Mouse (Mus musculus): ENCODE results near the gene A530064D06Rik. TPM values are rescaled to one million over a fixed set of nuclear protein-coding genes. Genes with fewer than 3 reads are reported as not detected.
"Not testable (repeated sequence)": the region's sequence is repeated elsewhere in the genome, so short reads cannot be mapped to it uniquely, and the experiment has no call there.

A530064D06Rik gene
- polyA plus RNA-seq (2016; fragmentation: Nextera tagmentation; extraction: Ambion mirVana) = not detected in 2 replicates

DNA sequence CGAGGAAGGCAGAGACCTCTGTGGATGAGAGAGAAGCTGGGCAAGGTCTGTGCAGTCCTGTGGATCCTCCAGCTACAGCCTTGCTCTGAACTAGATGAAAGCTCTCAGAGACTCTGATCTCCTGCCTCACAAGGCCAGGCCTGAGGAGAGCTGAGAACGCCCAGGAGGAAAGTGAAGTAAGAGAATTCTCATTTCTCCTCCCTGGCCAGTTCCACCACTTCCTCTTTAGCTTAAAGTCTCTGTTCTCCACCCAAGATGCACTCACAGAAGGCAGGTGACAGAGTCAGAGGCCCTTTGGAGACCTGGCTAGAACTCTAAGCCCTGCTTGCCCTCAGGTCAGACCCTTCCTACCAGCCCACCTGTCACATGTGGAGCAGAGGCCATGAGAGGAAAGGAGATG is at the start of gene A530064D06Rik:
A530064D06Rik (minus strand) TSS at position 173 of the 400 bp plus-strand sequence.
- not testable (repeated sequence) for H3K27ac ChIP-seq; H3K4me3 ChIP-seq; H3K27me3 ChIP-seq (ENCODE audit: insufficient read depth, poor library complexity, severe bottlenecking); DNase-seq (ENCODE audit: low spot score); H3K4me1 ChIP-seq; H3K36me3 ChIP-seq; H3K9me3 ChIP-seq
- WGBS = 69% methylated on average over 2 of the region's 2 CpGs

DNA sequence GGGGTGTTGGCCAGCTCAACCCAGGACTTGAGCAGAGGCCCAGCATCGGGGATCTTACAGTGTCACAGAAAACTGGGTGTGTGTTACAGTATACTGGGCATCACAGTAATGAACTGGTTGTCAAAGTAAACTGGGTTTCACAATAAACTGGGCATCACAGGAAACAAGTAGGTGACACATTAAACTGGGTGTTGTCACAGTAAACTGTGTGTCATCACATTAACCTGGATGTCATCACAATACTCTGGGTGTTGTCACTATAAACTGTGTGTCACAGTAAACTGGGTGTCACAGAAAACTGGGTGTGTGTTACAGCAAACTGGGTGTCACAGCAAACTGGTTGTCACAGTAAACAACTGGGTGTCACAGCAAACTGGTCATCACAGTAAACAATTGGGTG is 48.4 kb upstream of the A530064D06Rik start:
- no peak for DNase-seq (ENCODE audit: low spot score)
- 82% methylated on average over 1 of the region's 1 CpGs for WGBS
- no peak overlapping the region for H3K4me3 ChIP-seq
- H3K27ac ChIP-seq = no peak overlapping the region
- H3K4me1 ChIP-seq = no peaks in the 10 kb centered on the region
- no peaks in the 10 kb centered on the region for H3K9me3 ChIP-seq
- H3K27me3 ChIP-seq (ENCODE audit: insufficient read depth, poor library complexity, severe bottlenecking) = no peaks in the 10 kb centered on the region
- no peaks in the 10 kb centered on the region for H3K36me3 ChIP-seq

DNA sequence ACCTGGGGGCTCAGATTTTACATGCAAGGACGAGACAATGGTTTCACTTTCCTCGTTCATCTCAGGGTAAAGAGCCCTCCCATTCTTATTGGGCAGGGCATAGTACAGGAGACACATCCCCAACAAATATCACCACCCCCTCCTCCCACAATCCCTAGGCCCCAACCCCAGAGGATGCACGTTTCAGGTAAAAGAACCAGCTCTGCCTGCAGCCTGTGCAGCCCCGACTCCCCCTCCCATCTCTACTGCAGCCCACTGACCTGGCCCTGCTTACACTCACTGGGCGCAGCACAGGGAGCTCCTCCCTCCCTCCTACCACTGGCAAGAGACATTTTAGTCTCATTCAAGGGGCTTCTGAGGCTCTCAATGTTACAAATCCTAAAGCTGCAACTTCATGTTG is 46.4 kb upstream of the A530064D06Rik start:
- Histone ChIP-seq H3K27ac (no peak overlapping the region), H3K27me3 (ENCODE audit: insufficient read depth, poor library complexity, severe bottlenecking) (no peaks in the 10 kb centered on the region), H3K36me3 (no peaks in the 10 kb centered on the region), H3K4me1 (no peaks in the 10 kb centered on the region), H3K4me3 (no peak overlapping the region), H3K9me3 (no peaks in the 10 kb centered on the region)
- no peak for DNase-seq (ENCODE audit: low spot score)
- 71% methylated on average over 5 of the region's 5 CpGs for WGBS

DNA sequence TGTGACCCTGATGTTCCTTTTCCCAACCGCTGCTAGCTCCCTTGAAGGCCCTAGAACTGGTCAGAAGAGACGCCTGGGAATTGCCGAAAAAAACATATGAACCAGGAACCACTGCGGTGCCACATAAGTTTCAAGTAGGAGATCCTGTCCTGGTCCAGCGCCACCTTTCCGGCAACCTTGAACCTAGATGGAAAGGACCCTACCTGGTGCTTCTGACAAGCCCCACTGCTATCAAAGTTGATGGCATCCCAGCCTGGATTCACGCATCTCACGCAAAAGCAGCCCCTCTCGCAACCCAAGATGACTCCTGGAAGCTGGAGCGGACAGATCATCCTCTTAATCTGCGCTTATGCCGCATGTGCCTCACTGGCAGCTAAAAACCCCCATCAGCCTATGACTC is 45.5 kb upstream of the A530064D06Rik start:
- no peaks in the 10 kb centered on the region for H3K27me3 ChIP-seq (ENCODE audit: insufficient read depth, poor library complexity, severe bottlenecking)
- no peaks in the 10 kb centered on the region for H3K36me3 ChIP-seq
- H3K9me3 ChIP-seq = no peaks in the 10 kb centered on the region
- no peak for DNase-seq (ENCODE audit: low spot score)
- H3K27ac ChIP-seq = no peak overlapping the region
- 91% methylated on average over 12 of the region's 12 CpGs for WGBS
- H3K4me3 ChIP-seq = no peak overlapping the region
- no peaks in the 10 kb centered on the region for H3K4me1 ChIP-seq

DNA sequence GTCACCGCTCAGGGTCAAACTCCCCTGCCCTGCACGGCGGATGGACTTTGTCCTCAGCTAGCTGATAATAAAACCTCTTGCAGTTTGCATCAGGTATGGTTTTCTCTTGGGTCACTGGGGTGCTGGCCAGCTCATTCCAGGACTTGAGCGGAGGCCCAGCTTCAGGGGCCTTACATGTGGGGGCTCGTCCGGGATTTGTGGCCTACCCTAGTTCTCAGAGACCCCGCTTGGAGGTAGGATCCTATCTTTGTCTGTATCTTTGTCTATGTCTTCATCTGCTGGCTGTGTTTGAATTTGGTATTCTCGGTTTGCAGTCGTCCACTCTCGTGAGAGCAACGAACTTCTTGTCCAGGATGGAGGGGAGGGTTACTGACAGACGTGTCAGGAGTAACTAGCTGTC is 36.0 kb upstream of the A530064D06Rik start:
- 89% methylated on average over 12 of the region's 12 CpGs for WGBS
- no peaks in the 10 kb centered on the region for H3K36me3 ChIP-seq

DNA sequence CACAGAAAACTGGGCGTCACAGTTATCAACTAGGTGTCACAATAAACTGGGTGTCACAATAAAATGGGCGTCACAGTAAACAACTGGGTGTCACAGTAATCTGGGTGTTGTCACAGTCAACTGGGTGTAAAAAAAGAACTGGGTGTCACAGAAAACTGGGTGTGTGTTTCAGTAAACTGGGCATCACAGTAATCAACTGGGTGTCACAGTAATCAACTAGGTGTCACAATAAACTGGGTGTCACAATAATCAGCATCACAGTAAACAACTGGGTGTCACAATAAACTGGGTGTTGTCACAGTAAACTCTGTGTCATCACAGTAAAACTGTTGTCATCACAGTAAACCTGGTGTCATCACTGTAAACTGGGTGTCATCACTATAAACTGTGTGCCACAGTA is 25.3 kb upstream of the A530064D06Rik start:
- no peaks in the 10 kb centered on the region for H3K36me3 ChIP-seq
- H3K27me3 ChIP-seq (ENCODE audit: insufficient read depth, poor library complexity, severe bottlenecking) = no peaks in the 10 kb centered on the region
- no peak overlapping the region for H3K27ac ChIP-seq
- no peak overlapping the region for H3K4me3 ChIP-seq
- 55% methylated on average over 2 of the region's 2 CpGs for WGBS
- DNase-seq (ENCODE audit: low spot score) = no peak
- H3K4me1 ChIP-seq = no peaks in the 10 kb centered on the region
- no peaks in the 10 kb centered on the region for H3K9me3 ChIP-seq

More for the DNA sequence above, 36.0 kb upstream of the A530064D06Rik start:
- Histone ChIP-seq H3K27ac (no peak overlapping the region), H3K9me3 (peaks cover 16% of the 10 kb centered on the region), H3K4me3 (no peak overlapping the region), H3K4me1 (no peaks in the 10 kb centered on the region), H3K27me3 (ENCODE audit: insufficient read depth, poor library complexity, severe bottlenecking) (no peaks in the 10 kb centered on the region)
- no peak for DNase-seq (ENCODE audit: low spot score)

DNA sequence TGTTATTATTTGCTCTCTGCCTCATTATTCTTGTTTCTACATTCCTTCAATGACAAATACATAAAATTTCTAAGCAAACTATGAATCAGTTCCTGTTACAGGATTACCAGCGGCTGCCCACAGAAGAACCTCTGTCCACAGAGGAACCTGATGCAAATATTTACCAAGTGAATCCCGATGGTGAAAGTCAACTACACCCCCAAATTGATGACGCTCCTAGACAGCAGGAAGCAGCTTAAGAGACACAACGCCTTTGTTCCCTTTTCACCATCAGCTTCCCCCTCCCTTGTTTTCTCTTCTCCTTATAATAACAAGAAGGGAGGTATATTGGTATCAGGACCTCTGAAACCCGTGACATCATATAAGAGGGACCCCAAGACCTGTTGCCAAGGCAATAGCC is 18.2 kb upstream of the A530064D06Rik start:
- no peaks in the 10 kb centered on the region for H3K27me3 ChIP-seq (ENCODE audit: insufficient read depth, poor library complexity, severe bottlenecking)
- no peaks in the 10 kb centered on the region for H3K4me1 ChIP-seq
- H3K4me3 ChIP-seq = no peak overlapping the region
- H3K9me3 ChIP-seq = no peaks in the 10 kb centered on the region
- 72% methylated on average over 5 of the region's 5 CpGs for WGBS
- no peaks in the 10 kb centered on the region for H3K36me3 ChIP-seq
- no peak for DNase-seq (ENCODE audit: low spot score)
- H3K27ac ChIP-seq = no peak overlapping the region

DNA sequence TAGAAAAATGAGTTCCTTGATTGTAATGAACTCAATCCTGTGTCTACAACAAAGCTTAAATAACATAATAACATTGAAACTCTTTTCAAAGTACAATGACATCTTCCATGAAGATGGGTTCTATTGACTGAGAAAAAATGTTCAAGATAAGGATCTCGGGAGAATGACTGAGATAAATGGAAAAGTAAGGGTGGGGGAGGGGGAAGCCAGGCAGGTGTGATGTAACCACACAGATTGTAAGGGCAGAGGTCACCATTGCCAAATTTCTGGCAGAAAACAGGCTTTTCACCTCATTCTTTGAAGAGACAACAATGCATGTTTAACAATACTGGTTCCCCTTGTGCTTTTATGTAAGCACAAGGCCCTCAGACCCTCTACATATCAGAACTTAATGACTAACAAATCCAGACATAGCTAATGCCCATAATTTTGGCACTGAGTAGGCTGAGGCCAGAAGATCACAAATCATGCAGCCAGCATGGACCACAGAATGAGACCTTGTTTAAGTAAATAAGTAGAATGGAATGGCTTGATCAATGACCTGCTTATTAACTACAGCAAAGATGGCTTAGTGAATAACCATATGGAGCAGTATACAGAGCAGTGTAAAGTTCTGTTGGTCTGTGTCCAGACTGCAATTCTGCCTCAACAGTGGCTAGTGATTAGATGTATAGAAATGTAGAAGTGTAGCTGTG is 9.5 kb downstream of the A530064D06Rik start:
- Histone ChIP-seq H3K9me3 (no peaks in the 10 kb centered on the region), H3K27ac (no peak overlapping the region), H3K36me3 (no peaks in the 10 kb centered on the region), H3K4me1 (no peaks in the 10 kb centered on the region), H3K4me3 (no peak overlapping the region), H3K27me3 (ENCODE audit: insufficient read depth, poor library complexity, severe bottlenecking) (no peaks in the 10 kb centered on the region)
- DNase-seq (ENCODE audit: low spot score) = no peak
- 36% methylated on average over 1 of the region's 1 CpGs for WGBS

DNA sequence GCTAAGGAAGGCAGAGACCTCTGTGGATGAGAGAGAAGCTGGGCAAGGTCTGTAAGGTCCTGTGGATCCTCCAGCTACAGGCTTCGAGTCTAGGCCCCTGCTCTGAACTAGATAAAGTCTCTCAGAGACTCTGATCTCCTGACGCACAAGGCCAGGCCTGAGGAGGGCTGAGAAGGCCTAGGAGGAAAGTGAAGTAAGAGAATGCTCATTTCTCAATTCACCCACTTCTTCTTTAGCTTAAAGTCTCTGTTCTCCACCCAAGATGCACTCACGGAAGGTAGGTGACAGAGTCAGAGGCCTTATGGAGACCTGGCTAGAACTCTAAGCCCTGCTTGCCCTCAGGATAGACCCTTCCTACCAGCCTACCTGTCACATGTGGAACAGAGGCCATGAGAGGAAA is 21.0 kb downstream of the A530064D06Rik start, which contains the start of gene 9830107B12Rik:
9830107B12Rik (minus strand) TSS at position 149 of the 400 bp plus-strand sequence.
- Histone ChIP-seq H3K27ac (no peak within 1 kb of the TSS), H3K4me3 (no peak within 1 kb of the TSS), H3K36me3 (no peaks in the 10 kb centered on the region), H3K4me1 (no peaks in the 10 kb centered on the region), H3K9me3 (0 out of 2 replicates have a peak, but pooled peaks cover 6% of the 10 kb centered on the region), H3K27me3 (ENCODE audit: insufficient read depth, poor library complexity, severe bottlenecking) (peaks cover 6% of the 10 kb centered on the region; the same call in 1 of the 2 replicates)
- no peak for DNase-seq (ENCODE audit: low spot score)
- 69% methylated on average over 3 of the region's 3 CpGs for WGBS

DNA sequence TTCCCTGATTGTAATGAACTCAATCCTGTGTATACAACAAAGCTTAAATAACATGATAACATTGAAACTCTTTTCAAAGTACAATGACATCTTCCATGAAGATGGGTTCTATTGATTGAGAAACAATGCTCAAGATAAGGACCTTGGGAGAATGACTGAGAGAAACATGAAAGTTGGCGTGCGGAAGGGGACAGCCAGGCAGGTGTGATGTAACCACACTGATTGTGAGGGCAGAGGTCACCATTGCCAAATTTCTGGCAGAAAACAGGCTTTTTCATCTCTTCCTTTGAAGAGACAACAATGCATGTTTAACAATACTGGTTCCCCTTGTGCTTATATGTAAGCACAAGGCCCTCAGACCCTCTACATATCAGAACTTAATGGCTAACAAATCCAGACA is 34.3 kb downstream of the A530064D06Rik start:
- 78% methylated on average over 2 of the region's 2 CpGs for WGBS
- Histone ChIP-seq H3K27ac (no peak overlapping the region), H3K27me3 (ENCODE audit: insufficient read depth, poor library complexity, severe bottlenecking) (no peaks in the 10 kb centered on the region), H3K4me3 (no peak overlapping the region), H3K4me1 (no peaks in the 10 kb centered on the region), H3K9me3 (no peaks in the 10 kb centered on the region), H3K36me3 (no peaks in the 10 kb centered on the region)
- DNase-seq (ENCODE audit: low spot score) = no peak

DNA sequence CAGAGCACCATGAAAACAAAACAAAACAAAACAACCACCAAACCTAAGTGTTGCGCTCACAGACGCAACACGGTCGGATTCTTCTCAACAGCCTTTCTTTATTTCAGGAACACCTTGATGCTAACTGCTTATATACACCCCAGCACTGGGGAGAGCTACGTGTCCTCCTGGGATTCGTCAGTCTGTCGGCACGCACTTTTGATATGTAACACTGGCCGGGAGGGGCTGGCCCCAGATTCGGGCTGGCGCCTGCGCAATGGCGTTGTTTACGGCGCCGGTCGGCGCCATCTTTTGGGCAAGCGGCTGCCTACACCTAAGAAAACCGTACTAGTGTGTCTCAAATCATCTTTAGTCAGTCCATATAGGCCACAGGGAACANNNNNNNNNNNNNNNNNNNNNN is 46.6 kb downstream of the A530064D06Rik start:
- H3K9me3 ChIP-seq = no peaks in the 10 kb centered on the region
- no peak overlapping the region for H3K27ac ChIP-seq
- no peak for DNase-seq (ENCODE audit: low spot score)
- H3K27me3 ChIP-seq (ENCODE audit: insufficient read depth, poor library complexity, severe bottlenecking) = 0 out of 2 replicates have a peak, but pooled peaks cover 4% of the 10 kb centered on the region
- no peaks in the 10 kb centered on the region for H3K36me3 ChIP-seq
- no peak overlapping the region for H3K4me3 ChIP-seq
- 80% methylated on average over 20 of the region's 20 CpGs for WGBS
- no peaks in the 10 kb centered on the region for H3K4me1 ChIP-seq

DNA sequence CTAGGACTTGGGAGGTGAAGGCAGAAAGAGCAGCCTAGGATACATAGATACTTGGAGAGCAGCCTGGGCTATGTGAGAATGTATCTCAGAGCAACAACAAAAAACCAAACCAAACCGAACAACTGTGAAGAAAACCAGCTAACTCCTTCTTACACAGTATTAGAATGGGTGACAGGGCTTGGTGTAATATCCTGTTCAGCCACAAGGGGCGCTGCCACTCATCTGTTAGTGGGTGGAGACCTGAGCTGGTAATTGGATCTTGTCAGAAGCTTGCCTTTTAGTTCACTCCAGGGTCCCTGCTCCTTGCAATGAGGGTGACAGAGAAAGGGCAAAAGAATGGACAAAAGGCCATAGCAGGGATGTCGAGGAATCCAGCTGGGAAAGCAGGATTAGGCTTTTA is 47.4 kb downstream of the A530064D06Rik start:
- no peak for DNase-seq (ENCODE audit: low spot score)
- 24% methylated on average over 3 of the region's 3 CpGs for WGBS
- H3K36me3 ChIP-seq = no peaks in the 10 kb centered on the region
- no peaks in the 10 kb centered on the region for H3K9me3 ChIP-seq
- 0 out of 2 replicates have a peak, but pooled peaks cover 4% of the 10 kb centered on the region for H3K27me3 ChIP-seq (ENCODE audit: insufficient read depth, poor library complexity, severe bottlenecking)
- no peak overlapping the region for H3K4me3 ChIP-seq
- no peak overlapping the region for H3K27ac ChIP-seq
- H3K4me1 ChIP-seq = no peaks in the 10 kb centered on the region

DNA sequence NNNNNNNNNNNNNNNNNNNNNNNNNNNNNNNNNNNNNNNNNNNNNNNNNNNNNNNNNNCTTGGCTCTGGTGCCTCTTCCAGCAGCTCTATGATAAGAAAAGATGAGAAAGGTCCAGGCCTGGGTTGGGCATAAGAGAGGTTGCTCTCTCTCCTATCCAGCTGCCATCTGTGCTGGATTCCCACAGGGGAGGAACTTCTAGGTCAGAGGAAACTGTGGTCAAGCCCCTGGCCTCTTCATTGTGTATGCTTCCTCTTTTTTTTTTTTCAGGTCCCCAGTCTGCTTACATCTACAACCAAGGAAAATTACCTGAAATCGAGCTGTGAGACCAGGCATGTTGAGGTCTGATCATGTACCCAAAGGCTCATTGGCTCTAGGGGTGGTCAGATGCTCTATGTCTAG is 48.5 kb downstream of the A530064D06Rik start:
- no peak overlapping the region for H3K4me3 ChIP-seq
- WGBS = 65% methylated on average over 1 of the region's 1 CpGs

More for the DNA sequence above, 48.5 kb downstream of the A530064D06Rik start:
- no peak overlapping the region for H3K27ac ChIP-seq
- 0 out of 2 replicates have a peak, but pooled peaks cover 4% of the 10 kb centered on the region for H3K27me3 ChIP-seq (ENCODE audit: insufficient read depth, poor library complexity, severe bottlenecking)
- no peaks in the 10 kb centered on the region for H3K4me1 ChIP-seq
- no peaks in the 10 kb centered on the region for H3K36me3 ChIP-seq
- H3K9me3 ChIP-seq = peaks cover 3% of the 10 kb centered on the region; the same call in 1 of the 2 replicates
- no peak for DNase-seq (ENCODE audit: low spot score)
